Mouse (Mus musculus) adrenal gland, adult (tissue): ENCODE measurements around the gene Gm2174.
A peak's percentile ranks its signal among the peaks of the same experiment; 100 is the strongest.

Experiments
- DNase-seq, 2 experiments: peaks; one replicate each; pipeline ENCODE4 v3.0.0; 2022 to 2023; ENCODE audit warnings: low spot score in 1 of 2; ENCODE audit not compliant: inconsistent age in 2 of 2

The Gm2174 gene

GRCm38 (mm10) chrX:56447524-56448015 lies at the start of gene Gm2174:
TSS of gene Gm2174 (plus strand) at chrX:56447965.
- DNase-seq = no peak

DNA sequence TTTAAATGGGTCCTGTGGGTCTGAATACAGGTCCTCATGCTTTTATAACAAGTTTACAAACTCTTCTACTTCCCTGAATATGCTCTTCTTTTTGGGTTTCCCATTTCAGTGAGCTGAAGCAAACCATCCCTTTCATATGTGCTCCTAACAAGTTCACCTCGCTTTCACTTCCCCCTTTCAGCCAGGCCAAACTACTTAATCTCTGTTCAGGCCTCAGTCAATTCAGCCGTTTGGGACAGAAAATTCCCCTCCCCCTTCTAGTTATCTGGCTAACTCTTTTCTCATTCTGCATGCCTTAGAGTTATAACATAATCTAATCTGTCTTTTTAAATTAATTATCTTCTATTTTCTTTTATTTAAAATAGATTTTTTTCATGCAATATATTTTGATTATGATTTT lies 43.1 kb upstream of the Gm2174 start:
- no peak for DNase-seq

DNA sequence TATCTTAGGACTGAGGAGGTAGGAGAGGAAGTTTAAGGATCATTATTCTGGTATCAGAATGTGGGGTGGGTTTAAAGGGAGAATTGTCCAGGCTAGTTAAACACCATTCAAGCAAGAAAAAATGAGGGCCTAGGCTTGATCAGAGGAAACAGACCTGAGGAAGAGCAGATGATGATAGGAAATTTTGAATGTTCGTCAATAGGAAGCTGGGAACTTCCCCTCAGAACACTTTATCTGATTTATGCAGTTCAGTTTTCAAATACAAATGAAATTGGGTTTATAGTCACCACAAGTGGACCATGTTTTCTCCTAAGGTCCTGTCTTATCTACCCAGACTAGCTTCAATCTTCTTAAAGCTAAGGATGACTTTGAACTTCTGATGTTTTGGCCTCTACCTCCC lies 42.3 kb upstream of the Gm2174 start:
- no peak for DNase-seq

DNA sequence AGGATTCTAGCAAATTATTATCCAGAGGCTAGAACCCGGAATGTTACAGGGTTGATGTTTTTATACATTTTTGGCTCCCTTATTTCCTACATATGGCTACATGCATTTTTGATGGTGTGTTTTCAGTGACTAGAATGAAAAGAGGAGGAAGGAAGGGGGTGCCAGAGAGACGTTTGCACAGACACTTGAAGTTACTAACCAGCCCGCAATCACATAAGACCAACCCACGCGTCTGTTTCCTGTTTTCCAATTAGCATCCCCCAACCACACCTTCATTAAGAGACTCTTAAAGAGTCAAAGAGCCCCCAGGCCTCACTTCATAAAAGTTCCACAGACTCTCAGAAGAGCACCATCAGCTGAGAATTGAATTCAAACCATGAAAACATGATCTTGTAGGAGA lies 41.6 kb upstream of the Gm2174 start:
- no peak for DNase-seq

GRCm38 (mm10) chrX:56416277-56416676 lies 31.5 kb upstream of the Gm2174 start:
- no peak for DNase-seq

DNA sequence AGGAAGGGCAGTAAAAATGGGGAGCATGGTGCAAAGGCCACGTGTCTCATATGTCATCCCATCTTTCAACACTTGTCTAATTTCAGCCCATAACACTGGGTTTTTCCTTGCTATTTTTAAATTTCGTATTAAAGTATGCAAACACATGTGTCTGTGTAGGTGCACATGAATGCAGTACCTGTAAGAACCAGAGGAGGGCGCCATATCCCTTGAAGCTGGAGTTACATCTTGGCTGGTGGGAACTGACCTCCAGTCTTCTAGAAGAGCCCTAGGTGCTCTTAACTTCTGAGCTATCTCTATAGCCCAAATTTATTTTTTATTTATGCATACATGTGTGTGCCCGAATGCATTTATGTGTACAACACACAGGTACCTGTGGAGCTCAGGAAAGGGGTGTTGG lies 30.2 kb upstream of the Gm2174 start:
- peak in 1 of 2 experiments; percentile 26 for DNase-seq

- DNase-seq = no peak
Observed at GRCm38 (mm10) chrX:56430601-56431000, 17.2 kb upstream of the Gm2174 start.

GRCm38 (mm10) chrX:56435758-56436283 lies 11.9 kb upstream of the Gm2174 start:
- DNase-seq = no peak

DNA sequence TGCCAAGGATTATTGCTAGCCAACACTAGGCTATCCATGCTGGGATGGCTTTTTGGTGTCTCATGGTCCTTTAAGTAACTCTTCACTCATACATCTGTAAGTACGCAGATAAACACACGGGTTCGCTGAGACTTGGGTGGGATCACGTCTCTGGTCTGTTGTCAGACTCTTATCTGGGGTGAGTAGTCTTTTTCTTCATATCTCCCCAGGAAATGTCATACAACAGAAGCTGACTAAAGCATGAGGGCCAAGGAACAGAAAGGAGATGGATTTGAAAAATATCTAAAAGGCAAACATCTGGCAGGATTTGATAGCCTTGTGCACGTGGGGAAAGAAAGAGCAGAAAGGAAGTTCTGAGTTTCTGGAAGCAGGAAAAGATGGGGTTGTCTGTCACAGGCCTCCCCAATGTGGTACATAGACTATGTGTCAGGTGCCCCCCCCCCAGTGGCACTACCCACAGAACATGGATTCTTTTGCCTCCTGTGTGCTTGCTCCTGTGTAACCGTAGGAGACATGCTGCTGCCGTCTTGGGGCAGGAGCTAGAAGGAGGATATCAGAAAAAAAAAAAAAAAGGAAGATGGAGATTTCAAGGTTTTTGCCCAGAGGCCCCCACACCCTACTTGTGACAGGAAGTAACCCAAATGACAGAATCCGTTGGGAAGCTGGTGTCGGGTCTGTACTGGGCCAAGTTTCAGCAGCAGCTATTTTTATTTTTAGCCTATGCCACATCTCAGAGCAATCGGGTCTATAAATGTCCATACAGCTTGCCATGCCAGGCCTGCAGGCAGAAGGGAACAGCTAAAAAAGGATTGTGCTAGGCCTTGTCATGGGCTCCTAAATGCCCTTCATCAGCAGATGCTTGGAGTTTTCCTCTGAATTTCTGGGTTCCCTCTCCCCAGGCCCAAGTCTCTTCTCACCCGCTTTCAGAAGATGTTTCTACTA lies 1.0 kb upstream of the Gm2174 start:
- no peak for DNase-seq

- peak; percentile 89 to 94 for DNase-seq
Observed at GRCm38 (mm10) chrX:56454671-56455371, 7.1 kb downstream of the Gm2174 start, which contains the start of gene Ints6l. TSS of gene Ints6l (plus strand) at chrX:56454857.

DNA sequence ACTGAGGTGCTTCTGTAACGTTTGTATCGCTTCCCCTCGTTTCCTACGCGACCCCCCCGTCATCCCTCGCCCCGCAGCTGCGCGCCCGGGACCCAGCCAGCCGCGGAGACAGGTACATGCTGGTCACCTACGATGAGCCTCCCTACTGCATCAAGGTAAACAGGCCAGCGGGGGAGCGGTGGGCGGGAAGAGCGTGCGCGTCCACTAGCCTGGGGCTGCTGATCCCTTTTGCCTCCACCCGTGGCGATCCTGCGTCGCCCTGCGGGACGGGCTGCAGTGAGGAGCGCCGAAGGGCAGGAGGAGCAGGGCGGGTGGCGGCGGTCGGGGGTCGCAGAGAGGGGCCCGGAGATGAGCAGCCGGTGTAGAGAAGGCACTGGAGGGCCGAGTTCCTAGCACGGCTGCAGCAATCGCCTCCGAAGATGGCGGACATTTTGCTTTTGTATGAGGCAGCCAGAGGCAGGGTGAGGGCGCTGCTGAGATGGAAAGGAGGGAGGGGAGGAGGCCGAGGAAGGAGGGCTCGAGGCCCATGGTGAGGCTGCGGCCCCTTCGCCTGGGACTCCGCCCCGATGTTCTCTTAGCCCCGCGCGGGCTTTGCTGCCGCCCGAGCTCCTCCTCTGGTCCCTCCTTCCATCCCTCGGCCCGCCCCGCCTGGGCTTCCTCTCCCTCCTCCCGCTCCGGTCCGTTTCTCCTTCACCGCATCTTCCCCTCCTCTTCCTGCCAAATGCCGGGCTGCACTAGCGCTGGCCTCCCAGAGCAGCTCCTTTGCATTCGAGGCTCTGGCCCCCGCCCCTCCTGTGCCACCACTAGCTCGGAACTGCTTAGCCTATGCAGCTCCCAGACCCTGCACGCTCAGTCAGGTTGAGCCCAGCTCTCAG lies 7.8 kb downstream of the Gm2174 start:
- DNase-seq = peak; percentile 93 to 95

GRCm38 (mm10) chrX:56456379-56456778 lies 8.6 kb downstream of the Gm2174 start:
- peak; percentile 36 to 77 for DNase-seq

DNA sequence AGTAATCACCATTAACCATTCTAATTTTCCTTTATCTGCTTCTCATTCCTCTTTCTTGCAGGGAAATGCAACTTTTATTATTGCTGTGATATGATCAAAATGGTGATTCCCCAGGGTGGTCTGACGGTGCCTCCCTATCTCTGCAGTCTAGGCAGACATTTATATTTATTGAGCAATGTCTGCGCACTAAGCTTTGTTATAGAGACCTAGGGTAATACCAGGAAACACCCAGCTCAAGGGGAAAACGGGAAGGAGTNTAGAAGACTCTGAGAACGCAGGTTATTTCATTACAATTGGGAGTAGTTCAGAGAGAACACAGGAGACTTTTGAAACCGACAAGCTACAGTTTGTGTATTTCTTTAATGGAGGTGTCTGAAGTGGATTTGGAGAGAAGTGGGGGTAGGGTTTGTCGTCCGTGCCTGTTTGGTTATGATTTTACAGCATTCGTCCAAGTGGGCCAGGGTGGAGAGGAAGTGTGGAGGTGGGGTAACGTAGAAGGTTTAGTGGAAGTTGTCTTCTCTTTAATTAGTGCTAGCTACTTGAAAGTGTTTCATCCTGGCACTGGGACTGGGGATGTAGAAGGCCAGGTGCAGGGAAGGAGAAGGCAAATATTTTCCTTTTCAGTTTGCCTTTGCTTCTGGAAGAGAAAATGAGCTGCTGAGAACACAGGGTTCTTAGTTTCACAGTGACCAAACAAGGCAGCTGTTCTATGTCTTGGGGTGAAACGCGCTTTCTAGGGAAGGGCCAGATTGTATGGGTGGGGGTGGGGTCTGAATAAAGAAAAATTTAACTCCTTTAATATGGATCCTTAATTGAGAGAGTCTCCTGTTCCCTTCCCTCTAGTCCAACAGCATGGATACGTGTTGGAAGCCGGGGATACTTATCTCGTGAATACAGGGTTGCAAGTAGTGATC lies 14.5 kb downstream of the Gm2174 start:
- DNase-seq = no peak

DNA sequence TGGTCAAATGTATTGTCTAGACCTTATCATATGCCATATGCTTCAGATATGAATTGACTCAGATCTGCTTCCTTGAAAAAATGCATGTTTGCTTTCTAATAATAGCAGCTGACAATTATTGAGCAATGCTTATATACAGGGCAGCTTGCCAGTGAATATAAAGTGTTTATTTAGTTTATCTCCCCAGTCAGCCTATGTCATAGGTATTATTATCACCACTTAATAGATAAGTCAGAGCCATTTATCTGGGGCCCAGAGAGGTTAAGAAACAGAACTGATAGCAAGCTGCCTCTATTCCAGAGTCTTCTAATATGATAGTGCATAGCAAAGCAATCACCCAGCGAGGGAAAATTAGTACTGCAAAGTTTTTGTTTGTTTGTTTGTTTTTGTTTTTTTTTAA lies 17.1 kb downstream of the Gm2174 start:
- DNase-seq = no peak

- DNase-seq = no peak
Observed at GRCm38 (mm10) chrX:56467688-56468087, 19.9 kb downstream of the Gm2174 start.

- no peak for DNase-seq
Observed at GRCm38 (mm10) chrX:56468422-56468821, 20.7 kb downstream of the Gm2174 start.

- peak in 1 of 2 experiments; percentile 56 for DNase-seq
Observed at GRCm38 (mm10) chrX:56474035-56474434, 26.3 kb downstream of the Gm2174 start.

GRCm38 (mm10) chrX:56477553-56477952 lies 29.8 kb downstream of the Gm2174 start:
- peak in 1 of 2 experiments; percentile 34 for DNase-seq

DNA sequence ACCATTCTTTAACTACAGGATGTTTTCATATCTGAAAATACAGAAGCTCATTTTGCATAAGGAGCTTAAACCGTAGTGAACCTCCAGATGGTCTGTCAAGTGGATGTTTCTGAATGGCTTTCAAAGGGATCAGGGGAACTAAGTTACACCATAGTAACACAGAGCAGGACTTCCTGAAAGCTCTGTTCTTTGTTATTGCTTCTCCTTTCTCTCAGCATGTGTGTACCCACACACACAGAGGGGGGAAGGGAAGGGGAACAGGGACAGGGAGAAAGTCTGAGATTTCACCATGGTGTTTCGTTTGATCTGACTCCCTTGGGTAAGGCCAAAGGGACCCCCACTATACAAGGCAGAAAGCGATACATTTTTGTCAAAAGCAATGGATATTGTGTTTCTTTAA lies 34.1 kb downstream of the Gm2174 start:
- DNase-seq = no peak

- DNase-seq = peak; percentile 48 to 91
Observed at GRCm38 (mm10) chrX:56489758-56490157, 42.0 kb downstream of the Gm2174 start.
